Mouse (Mus musculus): ENCODE measurements around the gene Pgap1.

The Pgap1 gene

GRCm38 (mm10) chr1:54513836-54514235, 43.6 kb downstream of the Pgap1 start:
- DNase-seq: peak; percentile 14

GRCm38 (mm10) chr1:54498496-54498895, 59.0 kb downstream of the Pgap1 start:
- no peak for DNase-seq

- peak; percentile 7 for DNase-seq
Measured at GRCm38 (mm10) chr1:54496254-54496653, 61.2 kb downstream of the Pgap1 start.

GRCm38 (mm10) chr1:54493496-54493895, 64.0 kb downstream of the Pgap1 start:
- no peak for DNase-seq

- DNase-seq: no peak
Measured at GRCm38 (mm10) chr1:54492435-54492841, 65.0 kb downstream of the Pgap1 start.

GRCm38 (mm10) chr1:54484744-54485420, 72.6 kb downstream of the Pgap1 start:
- DNase-seq: no peak

GRCm38 (mm10) chr1:54480491-54480890, 77.0 kb downstream of the Pgap1 start:
- no peak for DNase-seq

GRCm38 (mm10) chr1:54468662-54469061, 88.8 kb downstream of the Pgap1 start:
- no peak for DNase-seq

- no peak for DNase-seq
Measured at GRCm38 (mm10) chr1:54467366-54467765, 90.1 kb downstream of the Pgap1 start.

- DNase-seq: no peak
Measured at GRCm38 (mm10) chr1:54452116-54452515, 105.4 kb downstream of the Pgap1 start.

- DNase-seq: no peak
Measured at GRCm38 (mm10) chr1:54448833-54449232, 108.7 kb downstream of the Pgap1 start.

GRCm38 (mm10) chr1:54443641-54444040, 113.8 kb downstream of the Pgap1 start:
- no peak for DNase-seq

- no peak for DNase-seq
Measured at GRCm38 (mm10) chr1:54439080-54439476, 118.4 kb downstream of the Pgap1 start.

GRCm38 (mm10) chr1:54438340-54439079, 119.0 kb downstream of the Pgap1 start, which contains the start of gene Gtf3c3:
TSS of gene Gtf3c3 (minus strand) at chr1:54438971.
- DNase-seq: peak; percentile 87
